Mouse (Mus musculus) layer of hippocampus, postnatal 10 days (tissue): ENCODE data around the gene Fam122c. TPM values are rescaled to one million over a fixed set of nuclear protein-coding genes. Genes with fewer than 3 reads are reported as not detected.

Experiments
- DNase-seq, 2 experiments: peaks; one replicate each; pipeline ENCODE4 v3.0.0; 2021; ENCODE audit warnings: low spot score in 2 of 2
- total RNA-seq, 2 experiments: library from RNA; stranded (reverse); gene quantifications; 2 replicates each; pipeline ENCODE4 v1.2.3; 2021

Gene Fam122c
- total RNA-seq, 2 experiments from 2014 or later: not detected

GRCm38 (mm10) chrX:53369534-53370365 is 96.5 kb downstream of the Fam122c start:
- peak in 1 of 2 experiments; percentile 3 for DNase-seq

- DNase-seq: peak; percentile 70 to 79
These were observed 97.1 kb downstream of the Fam122c start, which contains the start of gene Mospd1 for GRCm38 (mm10) chrX:53370366-53370740. Gene Mospd1, minus strand, starts transcription at chrX:53370502.

Other genes starting within 250 kb of the Fam122c start
- not detected for gene Plac1, start 33.3 kb upstream of the Fam122c start, total RNA-seq
- gene Fam122b, start 3.6 kb upstream of the Fam122c start, total RNA-seq: 1 to 10 TPM; 2.6 to 3.4 TPM
- 10 to 100 TPM; 12.7 to 15.1 TPM for gene Mospd1, start 97.1 kb downstream of the Fam122c start, total RNA-seq
- gene Etd, start 161.5 kb downstream of the Fam122c start, total RNA-seq: not detected